Mouse (Mus musculus): Measurements from ENCODE around the gene Pan2. TPM values are rescaled to one million over a fixed set of nuclear protein-coding genes. Genes with fewer than 3 reads are reported as not detected.
"Not testable (repeated sequence)": the region's sequence is repeated elsewhere in the genome, so short reads cannot be mapped to it uniquely, and the experiment has no call there.

Gene Pan2
- total RNA-seq, 1 experiment from 2014 or later: 22.2 TPM

DNA sequence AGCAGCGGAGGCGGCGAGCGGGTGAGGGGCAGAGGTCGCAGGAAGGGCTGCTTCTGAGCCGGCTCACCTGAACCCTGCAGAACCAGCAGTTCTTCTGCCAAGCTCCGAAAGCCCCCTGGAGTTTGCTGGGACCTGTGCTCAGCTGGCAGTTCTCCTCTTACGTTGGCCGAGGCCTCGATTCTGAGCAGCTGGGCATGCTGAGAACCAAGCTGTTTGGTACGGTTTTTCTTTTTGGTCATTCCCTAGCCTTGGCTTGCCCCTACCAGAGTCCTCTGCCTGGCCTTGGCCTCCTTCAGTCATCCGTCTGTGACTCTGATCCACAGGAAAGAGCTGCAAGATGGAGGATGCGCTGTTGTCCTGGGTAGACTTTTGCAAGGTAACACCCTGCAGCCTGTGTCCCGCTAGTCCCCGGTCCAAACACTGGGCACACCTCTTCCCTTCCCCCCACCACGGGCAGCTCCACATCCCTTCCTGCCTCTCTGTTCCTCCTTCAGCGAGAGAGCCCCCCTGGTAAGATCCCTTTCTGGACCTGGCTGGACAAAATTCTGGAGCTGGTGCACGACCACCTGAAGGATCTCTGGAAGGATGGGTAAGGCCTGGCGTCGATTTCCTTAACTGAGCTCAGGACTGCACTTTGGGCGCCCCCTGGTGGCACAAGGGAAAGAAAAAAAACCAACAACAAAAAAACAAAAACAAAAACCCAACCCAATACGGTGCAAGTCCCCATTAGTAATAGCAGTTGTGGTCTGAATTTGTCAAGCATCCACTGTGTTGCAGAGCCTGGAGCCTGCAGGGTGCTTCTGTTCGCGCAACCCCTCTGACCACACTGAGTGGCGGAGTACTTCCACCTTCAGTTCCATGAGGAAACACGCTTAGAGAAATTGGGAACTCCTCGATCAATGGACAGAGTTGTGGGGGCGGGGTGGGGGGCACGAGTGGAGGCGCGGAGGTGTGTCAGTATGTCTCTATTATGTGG, 19.2 kb upstream of the Pan2 start:
- peak; percentile 83 for DNase-seq

DNA sequence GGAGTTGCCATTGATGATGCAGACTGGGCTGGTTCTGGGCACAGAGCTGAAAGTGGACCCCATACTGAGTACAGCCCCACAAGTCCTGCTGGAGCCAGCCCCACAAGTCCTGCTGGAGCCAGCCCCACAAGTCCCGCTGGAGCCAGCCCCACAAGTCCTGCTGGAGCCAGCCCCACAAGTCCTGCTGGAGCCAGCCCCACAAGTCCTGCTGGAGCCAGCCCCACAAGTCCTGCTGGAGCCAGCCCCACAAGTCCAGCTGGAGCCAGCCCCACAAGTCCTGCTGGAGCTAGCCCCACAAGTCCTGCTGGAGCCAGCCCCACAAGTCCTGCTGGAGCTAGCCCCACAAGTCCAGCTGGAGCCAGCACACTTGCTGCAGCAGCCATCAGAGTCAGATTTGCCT, 12.5 kb upstream of the Pan2 start:
- not testable (repeated sequence) for DNase-seq

DNA sequence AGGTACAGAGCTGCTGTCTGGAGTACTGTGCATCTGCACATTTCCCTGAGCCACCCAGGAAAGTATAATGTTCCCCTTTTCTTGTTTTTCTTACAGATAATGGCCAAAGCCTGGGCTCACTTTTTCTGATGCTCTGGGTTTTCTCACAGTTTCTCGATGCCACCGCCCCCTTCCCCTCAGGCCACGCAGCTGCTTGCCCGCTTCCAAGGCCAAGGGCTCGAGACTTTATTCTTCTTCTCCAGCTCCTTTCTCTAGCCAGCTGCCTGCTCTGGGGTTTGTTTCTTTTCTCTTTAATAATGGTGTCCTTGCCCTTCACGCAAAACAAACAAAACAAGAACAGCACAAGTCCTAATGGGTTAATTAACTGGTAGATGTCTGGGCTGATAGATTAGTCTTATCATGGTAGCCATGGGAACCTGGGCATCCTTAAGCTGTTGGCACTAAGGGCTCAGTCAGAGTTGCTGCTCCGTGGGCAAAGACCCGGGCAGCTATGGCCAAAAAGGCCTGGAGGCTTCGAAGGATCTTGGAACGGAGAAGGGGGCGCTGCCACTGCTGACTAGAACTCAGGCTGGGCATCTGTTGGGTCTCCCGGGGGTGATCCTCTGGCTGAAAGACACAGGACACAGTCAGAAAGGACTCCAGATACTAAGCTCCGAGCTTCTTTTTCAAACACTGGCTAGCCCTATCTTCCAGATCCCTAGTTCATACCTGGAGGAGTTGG, 6.6 kb upstream of the Pan2 start:
- DNase-seq: no peak

DNA sequence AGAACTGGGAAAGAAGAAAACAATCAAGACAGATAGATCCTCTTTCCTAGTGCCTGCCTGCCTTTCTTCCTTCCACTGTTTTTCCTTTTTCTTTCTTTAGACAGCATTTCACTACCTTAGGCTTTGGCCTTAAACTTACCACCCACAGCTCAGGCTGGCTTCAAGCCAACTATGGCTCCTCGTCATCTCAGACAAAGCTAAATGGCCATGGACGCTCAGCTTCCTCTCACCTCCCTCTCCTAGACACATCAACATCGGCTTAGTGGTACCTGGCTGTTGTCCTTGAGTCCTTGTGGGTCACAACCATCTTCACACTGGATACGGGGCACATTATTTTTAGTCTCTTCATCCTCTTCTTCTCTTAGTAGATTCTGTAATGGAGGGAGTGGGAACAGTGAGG, 5.9 kb upstream of the Pan2 start:
- DNase-seq: peak; percentile 63

DNA sequence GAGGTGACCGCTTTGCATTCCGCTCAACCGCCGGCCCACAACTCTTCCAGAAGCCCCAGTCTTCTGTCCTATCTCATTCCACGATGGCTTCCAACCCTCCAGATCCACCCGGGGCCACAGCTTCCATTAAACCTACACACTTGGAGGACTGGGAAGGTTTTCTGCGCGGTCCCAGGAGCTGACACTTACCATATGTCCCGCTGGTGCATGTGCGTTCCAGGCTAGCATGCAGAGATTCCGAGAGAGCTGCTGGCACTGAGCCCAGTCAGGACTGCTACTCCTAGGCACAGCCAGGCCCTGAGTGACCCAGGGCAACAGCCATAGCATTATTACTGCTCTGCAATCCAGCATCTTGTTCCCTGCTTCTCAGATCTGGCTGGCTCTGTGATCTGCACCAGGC, 5.5 kb upstream of the Pan2 start:
- peak; percentile 51 for DNase-seq

DNA sequence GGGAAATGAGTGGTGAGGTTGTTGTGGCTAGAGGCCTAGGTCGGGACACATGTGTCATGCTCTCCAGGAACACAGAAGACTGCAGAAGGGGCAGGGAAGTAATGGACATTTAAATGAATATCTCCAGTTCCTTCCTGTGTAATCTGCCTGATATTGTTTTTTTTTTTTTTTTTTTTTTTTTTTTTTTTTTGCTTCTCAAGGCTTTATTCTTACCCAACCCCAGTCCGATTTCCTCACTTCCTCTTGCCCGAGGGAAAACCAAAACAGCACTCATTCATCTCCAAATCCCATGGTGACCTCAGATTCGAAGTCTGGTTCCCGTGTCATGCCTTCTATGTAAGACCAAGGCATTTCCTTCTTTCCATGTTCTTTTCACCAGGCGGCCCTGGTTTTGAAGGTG, 4.9 kb upstream of the Pan2 start:
- peak; percentile 46 for DNase-seq

DNA sequence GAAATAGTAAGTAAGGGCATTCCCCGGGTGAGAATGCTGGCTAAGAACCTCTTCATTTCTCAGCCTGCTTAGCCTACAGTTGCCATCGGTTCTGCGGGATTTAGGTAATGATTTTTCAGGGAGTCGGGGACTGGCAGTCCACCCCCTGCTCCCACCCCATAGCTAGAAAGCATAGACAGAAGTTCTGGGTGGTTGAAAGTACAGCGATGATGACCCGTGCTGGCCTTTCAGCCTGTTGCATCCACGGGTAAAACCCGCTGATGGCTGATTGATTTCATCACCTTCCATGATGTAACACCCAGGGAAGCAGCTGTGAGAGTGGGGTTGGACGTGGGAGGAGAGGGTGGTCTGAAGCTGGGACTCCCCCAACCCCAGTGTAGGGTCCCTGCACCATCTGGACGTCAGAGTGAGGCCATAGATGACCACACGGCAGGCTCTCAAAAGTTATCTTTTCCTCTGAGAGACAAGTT, 4.4 kb upstream of the Pan2 start, which contains the start of gene Il23a:
Gene Il23a (minus strand): TSS at position 51 of the 470 bp plus-strand sequence.
- no peak for DNase-seq

DNA sequence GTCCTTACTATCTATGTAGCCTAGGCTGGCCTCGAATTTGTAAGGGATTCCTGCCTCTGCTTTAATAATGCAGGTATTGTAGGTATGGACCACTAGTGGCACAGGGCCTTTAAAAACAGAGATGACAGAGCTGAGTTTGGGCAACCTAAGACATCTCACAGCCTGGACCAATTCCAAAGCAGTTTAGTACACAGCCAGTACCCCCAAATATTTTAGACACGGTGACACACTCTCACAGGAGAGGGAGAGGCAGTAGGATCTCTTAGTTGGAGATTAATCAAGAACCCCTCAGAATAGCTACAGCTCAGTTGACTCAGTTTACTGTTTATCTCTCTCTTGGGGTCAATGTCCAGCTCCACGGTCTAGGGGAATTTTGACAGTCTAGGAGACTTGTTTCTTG, 778 bp upstream of the Pan2 start:
- DNase-seq: no peak

DNA sequence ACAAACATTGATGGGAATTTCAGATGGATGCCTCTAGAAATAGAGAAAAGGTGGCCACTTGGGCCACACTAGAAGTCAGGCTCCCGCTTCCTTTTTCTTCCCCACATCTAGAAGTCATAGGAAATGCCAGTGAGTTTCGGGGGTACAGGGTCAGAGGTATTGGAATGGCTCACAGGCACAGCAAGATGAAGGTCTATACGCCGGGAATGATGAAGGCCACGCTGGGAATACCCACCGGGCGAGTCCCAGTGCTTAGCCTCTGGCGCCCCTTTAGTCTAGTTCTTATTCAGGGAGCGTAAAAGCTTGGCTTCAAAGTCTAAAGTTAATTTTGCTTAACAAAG, 380 bp upstream of the Pan2 start:
- no peak for DNase-seq

DNA sequence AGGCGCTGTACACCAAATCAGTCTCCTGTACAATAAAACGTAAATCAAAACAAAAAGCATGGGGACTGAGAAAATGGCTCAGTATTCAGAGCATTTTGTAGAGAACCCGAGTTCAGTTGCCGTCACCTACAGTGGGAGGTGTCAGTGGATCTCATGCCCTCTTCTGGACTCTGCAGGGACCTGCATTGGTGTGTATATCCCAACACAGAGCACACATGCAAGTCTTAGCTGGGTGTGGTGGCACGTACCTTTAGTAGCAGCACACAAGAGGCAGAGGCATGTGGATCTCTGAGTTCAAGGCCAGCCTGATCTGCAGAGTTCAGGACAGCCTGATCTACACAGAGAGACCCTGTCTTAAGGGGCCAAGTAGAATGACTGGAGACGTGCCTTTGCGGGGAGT, 6.5 kb downstream of the Pan2 start:
- DNase-seq: peak; percentile 38

DNA sequence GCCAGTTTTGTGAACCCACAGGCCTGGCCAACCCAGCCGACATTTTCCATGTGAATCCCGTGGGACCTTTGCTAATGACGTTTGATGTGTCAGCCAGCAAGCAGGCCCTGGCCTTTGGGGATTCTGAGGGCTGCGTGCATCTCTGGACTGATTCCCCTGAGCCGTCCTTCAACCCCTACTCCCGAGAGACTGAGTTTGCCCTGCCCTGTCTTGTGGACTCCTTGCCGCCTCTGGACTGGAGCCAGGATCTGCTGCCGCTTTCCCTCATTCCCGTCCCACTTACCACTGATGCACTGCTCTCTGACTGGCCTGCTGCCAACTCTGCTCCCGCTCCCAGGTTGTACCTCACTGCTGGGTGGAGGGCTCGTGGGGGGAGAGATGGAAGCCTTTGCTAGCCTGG, 7.0 kb downstream of the Pan2 start:
- DNase-seq: peak; percentile 81

DNA sequence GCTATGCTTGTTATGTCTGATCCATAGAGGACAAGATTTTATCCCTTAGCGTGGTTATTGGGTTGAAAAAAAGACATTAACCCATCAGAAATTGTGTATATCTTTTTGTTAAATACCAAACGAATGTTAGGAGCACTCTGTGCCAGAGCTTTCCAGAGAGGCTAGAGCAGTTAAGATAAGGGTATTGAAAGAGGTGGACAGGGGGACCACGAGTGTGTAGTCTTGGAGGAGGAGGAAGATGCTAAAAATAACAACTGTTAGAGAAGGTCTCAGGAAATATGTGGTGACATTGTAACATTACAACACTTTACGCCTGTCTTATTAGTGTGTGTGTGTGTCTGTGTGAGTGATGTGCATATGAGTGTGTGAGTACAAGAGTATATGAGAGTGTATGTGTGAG, 7.8 kb downstream of the Pan2 start:
- DNase-seq: no peak

DNA sequence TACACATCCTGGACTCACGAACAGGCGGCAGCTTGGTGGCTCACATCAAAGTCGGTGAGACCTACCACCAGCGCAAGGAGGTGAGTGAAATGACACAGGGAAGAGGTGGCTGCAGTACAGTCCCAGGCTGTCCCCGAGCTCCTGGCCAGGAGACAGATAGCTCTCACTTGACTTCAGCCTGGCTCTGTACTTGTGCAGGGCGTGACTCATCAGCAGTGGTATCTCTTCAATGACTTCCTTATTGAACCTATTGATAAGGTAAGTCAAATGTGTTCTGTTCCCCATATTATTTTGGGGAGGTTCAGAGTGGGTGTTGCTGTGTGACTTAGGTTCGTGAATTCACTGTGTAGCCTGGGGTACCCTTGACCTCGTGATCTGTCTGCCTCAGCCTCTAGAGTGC, 12.4 kb downstream of the Pan2 start:
- no peak for DNase-seq

DNA sequence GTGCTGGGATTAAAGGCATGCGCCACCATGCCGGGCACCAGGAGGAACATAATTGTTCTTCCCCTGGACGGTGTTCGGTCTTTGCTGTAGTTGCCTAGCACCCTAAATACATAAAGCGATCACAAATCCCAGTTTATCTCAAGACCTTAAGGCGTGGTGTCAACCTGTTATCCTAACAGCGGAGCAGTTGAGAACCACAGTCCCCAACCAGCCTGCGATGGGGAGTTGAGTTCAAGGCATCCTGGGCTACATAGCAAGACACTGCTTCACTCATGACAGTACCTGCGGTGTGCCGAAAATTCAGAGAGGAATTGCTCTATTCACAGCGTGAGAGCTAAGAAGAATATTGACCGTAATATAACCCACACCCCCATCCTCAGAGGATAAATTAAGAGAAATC, 18.5 kb downstream of the Pan2 start:
- DNase-seq: no peak

DNA sequence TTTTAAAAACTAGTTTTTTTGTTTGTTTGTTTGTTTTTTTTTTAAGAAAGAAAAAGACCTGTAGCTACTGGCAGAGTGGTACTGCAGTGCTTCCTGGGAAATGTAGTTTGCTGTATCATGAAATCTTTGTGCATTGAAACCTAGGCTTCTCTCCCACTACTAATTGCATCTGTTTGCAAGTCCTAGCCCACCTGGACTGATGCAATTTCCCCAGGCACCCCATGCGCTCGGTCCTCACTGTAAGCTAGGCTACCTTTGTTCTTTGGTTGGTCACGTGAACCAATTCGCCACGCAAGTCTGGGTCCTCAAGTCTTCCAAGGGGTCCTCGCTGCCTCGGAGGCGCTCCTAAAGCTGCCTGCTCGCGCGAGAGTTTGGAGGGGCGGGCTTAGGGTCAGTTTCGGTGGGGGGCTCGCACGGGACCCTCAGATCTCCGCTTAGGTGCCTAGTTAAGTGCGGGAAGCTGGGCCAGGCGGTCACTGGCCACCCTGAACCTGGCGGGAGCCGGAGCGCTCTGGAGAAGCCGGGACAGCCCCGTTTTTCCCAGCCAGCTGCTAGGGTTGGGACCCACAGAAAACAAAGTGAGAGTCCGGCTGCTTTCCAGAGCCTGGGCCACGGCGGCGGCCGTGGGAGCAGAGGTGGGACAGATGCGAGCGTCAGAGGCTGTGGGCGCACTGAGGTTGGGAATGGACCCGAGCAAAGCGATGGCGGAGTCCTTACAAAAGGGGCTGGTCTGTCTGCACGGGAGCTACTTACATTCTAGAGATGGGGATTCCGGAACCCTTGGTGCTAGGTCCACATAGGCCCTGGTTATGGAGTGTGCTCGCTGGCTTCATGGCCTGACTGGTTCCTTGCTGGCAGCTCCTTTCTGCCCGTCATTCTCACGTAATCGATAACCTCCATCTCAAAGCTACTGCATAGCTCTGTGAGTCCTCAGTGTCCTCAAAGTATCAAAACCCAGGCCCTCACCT, 19.3 kb downstream of the Pan2 start, which contains the start of gene Cnpy2:
Gene Cnpy2 (plus strand): TSS at position 319 of the 968 bp plus-strand sequence.
- DNase-seq: peak; percentile 90

DNA sequence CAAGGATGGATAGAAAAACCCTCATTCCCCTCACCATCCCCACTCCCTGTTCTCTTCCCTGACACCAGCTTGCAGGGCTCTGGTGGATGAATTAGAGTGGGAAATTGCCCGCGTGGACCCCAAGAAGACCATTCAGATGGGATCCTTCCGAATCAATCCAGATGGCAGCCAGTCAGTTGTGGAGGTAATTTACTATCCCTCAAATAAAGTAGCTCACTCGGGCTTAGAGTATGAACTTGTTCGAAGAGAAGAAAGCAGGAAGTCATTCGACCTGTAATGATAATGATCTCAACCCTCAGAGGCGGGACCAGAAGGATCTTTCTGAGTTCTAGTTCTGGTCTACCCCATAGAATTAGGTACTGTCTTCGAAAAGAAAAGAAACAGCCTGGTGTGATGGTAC, 20.4 kb downstream of the Pan2 start:
- DNase-seq: no peak

DNA sequence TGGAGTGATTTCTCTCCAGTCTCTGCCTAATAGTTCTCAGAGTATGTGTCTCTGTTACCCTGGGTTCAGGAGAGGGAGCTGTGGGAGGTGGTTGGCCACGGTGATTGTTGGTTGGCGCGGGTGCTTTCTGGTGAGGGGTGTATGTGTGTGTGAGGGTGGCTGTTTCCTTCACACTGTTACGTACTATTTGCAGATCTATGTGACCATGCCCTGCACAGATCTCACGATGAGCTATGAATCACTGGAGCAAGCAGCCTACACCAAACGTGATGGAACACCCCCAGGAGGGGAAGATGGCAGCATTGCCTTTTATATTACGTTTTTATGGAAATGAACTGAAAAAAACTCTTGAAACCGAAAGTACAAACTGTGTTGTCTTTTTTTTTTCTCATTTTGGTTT, 23.7 kb downstream of the Pan2 start:
- DNase-seq: no peak

DNA sequence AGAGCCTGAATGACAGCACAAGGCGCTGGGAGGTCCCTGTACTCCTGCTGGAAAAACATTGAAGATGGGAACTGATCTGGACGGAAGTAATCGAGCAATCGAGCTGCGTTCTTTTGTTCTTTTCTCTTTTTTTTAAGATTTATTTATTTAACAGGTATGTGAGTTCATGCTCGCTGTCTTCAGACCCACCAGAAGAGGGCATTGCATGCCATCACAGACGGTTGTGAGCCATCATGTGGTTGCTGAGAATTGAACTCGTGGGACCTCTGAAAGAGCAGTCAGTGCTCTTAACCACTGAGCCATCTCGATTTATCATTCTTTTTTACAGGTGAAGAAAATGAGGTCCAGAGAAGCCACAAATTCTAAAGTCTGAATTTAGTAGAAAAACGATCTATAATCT, 24.5 kb downstream of the Pan2 start:
- DNase-seq: no peak

DNA sequence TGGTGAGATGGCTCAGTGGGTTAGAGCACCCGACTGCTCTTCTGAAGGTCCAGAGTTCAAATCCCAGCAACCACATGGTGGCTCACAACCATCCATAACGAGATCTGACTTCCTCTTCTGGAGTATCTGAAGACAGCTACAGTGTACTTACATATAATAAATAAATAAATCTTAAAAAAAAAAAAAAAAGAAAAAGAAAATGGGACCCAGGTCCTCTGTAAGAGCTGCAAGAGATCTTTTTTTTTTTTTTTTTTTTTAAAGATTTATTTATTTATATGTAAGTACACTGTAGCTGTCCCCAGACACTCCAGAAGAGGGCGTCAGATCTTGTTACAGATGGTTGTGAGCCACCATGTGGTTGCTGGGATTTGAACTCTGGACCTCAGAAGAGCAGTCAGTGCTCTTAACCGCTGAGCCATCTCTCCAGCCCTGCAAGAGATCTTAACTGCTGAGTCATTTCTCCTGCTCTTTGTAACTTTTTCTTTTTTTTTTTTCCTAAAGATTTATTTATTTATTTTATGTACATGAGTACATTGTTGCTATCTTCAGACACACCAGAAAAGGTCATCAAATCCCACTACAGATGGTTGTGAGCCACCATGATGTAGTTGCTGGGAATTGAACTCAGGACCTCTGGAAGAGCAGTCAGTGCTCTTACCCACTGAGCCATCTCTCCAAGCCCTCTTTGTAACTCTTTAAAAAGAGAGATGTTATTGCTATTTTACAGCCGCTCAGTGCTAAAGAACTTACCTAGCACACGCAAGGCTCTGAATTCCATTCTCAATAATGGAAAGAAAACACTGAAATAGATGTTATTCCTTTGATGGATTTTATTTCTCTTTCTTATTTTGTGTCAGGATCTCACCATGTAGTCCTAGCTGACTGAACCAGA, 29.5 kb downstream of the Pan2 start:
- DNase-seq: not testable (repeated sequence)

DNA sequence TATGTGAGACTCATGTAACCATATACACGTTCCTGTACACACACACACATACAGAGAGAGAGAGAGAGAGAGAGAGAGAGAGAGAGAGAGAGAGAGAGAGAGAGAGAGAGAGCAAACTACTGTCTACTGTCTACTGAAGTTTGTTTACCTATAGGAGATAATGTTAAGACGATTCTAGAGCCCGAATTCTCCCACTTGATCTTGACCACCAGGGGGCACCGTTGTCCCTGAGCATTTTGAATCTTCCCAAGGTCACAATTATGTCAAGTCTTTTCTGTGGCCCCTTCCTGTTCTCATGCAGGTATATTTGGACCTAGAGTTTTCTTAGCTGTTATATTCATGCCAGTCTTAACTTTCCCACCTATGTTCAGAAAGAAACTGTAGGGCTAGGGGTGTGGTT, 32.4 kb downstream of the Pan2 start:
- peak; percentile 87 for DNase-seq

DNA sequence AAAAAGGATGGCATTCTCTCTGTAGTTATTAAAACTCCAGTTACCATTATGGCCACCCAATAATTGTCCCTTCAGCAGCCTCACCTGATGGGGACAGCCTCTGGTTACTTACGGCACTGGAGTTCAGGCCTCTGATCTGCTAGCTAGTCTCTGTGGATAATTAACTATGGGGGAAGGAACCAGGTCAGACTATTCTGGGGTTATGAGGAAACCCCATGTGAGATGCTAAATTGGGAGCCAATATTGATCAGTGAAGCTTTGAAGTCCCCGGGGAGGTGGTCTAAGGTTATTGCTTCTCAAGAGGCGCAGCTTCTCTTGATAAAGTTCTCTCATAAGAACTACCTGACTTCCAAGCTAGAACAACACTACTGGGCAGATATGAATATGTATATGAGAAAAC, 33.1 kb downstream of the Pan2 start:
- DNase-seq: no peak

All from adrenal gland, postnatal 14 days (tissue).